Mouse (Mus musculus) kidney, adult 2 months (tissue): ENCODE data around the gene Clk4. TPM values are rescaled to one million over a fixed set of nuclear protein-coding genes. Genes with fewer than 3 reads are reported as not detected.

Experiments
- DNase-seq: peaks from one replicate; pipeline ENCODE4 v3.0.0; 2021
- H3K27ac ChIP-seq: fragments of 200-500 bp; 2 replicates; pipeline ENCODE4 v1.5.1; 2012; ENCODE audit warnings: low read depth, low read length, control low read depth, inconsistent platforms; ENCODE audit not compliant: insufficient read depth
- H3K27me3 ChIP-seq: fragments of 200-500 bp; replicated peaks from 2 replicates; pipeline ENCODE4 v1.6.1; 2012; ENCODE audit warnings: mild to moderate bottlenecking, moderate library complexity, low read length, inconsistent platforms; ENCODE audit not compliant: control insufficient read depth, insufficient read depth
- H3K36me3 ChIP-seq: fragments of 200-500 bp; 2 replicates; pipeline ENCODE4 v1.6.1; 2012; ENCODE audit warnings: mild to moderate bottlenecking, moderate library complexity, low read length, inconsistent platforms; ENCODE audit not compliant: control insufficient read depth, insufficient read depth
- H3K4me1 ChIP-seq: fragments of 200-500 bp; 2 replicates; pipeline ENCODE4 v1.6.1; 2011; ENCODE audit warnings: low read length; ENCODE audit not compliant: control insufficient read depth, insufficient read depth
- H3K4me3 ChIP-seq: fragments of 200-500 bp; 2 replicates; pipeline ENCODE4 v1.5.1; 2011; ENCODE audit warnings: mild to moderate bottlenecking, low read depth, low read length, control low read depth; ENCODE audit not compliant: insufficient read depth
- CTCF ChIP-seq: fragments of 200-500 bp; conservative IDR thresholded peaks from 2 replicates; pipeline ENCODE4 v1.5.1; 2011; ENCODE audit warnings: low read depth, mild to moderate bottlenecking, control low read depth, low read length, moderate library complexity, mixed read lengths; ENCODE audit not compliant: insufficient read depth, insufficient read length
- POLR2A ChIP-seq: fragments of 200-500 bp; IDR thresholded peaks from one replicate; pipeline ENCODE4 v1.6.1; 2011; ENCODE audit warnings: low read depth, low read length, control low read depth
- WGBS: fragments of 180-500 bp; shearing (Covaris S2); methylation state at CpG from one replicate; pipeline ENCODE4 v1.1.7; 2018; 5-methylcytosine and 5-hydroxymethylcytosine counted together
- polyA plus RNA-seq: library from polyadenylated mRNA; depleted of rRNA; stranded (reverse); fragments of >200 nt; gene quantifications from 2 replicates; pipeline ENCODE4 v1.2.3, GENCODE M21; 2012; rRNA removed

Gene Clk4
- 27.0 and 27.4 TPM in 2 replicates for polyA plus RNA-seq

GRCm38 (mm10) chr11:51261680-51262219, at the start of gene Clk4:
TSS of gene Clk4 (plus strand) at chr11:51261730.
- TF ChIP-seq CTCF (no peak), POLR2A (no peak)
- Histone ChIP-seq H3K4me1 (peaks cover 3% of the 10 kb centered on the region), H3K27ac (peak within 1 kb of the TSS; percentile 29), H3K4me3 (peak within 1 kb of the TSS; percentile 48), H3K27me3 (no peaks in the 10 kb centered on the region), H3K36me3 (no peaks in the 10 kb centered on the region; the same call in 1 of the 2 replicates)
- DNase-seq: no peak
- WGBS: 85% methylated on average over 3 of the region's 3 CpGs

- 88% methylated on average over 7 of the region's 7 CpGs for WGBS
- Histone ChIP-seq H3K4me1 (no peaks in the 10 kb centered on the region), H3K36me3 (no peaks in the 10 kb centered on the region), H3K4me3 (no peak overlapping the region), H3K27ac (no peak overlapping the region), H3K27me3 (no peaks in the 10 kb centered on the region)
- no peak for DNase-seq
- no peak for TF ChIP-seq POLR2A
- no peak for TF ChIP-seq CTCF
Measured at GRCm38 (mm10) chr11:51214021-51214420, 47.5 kb upstream of the Clk4 start.

GRCm38 (mm10) chr11:51219396-51219980, 42.0 kb upstream of the Clk4 start:
- H3K4me1 ChIP-seq: no peaks in the 10 kb centered on the region
- H3K27ac ChIP-seq: no peak overlapping the region
- WGBS: 86% methylated on average over 12 of the region's 12 CpGs
- no peak for TF ChIP-seq CTCF
- no peak for TF ChIP-seq POLR2A
- no peaks in the 10 kb centered on the region for H3K36me3 ChIP-seq
- H3K4me3 ChIP-seq: no peak overlapping the region
- no peaks in the 10 kb centered on the region for H3K27me3 ChIP-seq
- no peak for DNase-seq

GRCm38 (mm10) chr11:51220308-51220707, 41.2 kb upstream of the Clk4 start, which contains the start of gene Gm12569:
TSS of gene Gm12569 (plus strand) at chr11:51220473.
- Histone ChIP-seq H3K27me3 (no peaks in the 10 kb centered on the region), H3K4me1 (no peaks in the 10 kb centered on the region), H3K27ac (no peak within 1 kb of the TSS), H3K4me3 (no peak within 1 kb of the TSS), H3K36me3 (no peaks in the 10 kb centered on the region)
- TF ChIP-seq POLR2A (no peak), CTCF (no peak)
- 96% methylated on average over 11 of the region's 11 CpGs for WGBS
- no peak for DNase-seq

- no peak for TF ChIP-seq POLR2A
- no peak for TF ChIP-seq CTCF
Measured at GRCm38 (mm10) chr11:51227104-51227503, 34.4 kb upstream of the Clk4 start.

GRCm38 (mm10) chr11:51234626-51235025, 26.9 kb upstream of the Clk4 start:
- 86% methylated on average over 9 of the region's 9 CpGs for WGBS
- Histone ChIP-seq H3K27me3 (no peaks in the 10 kb centered on the region), H3K4me3 (no peak overlapping the region), H3K27ac (no peak overlapping the region), H3K4me1 (no peaks in the 10 kb centered on the region), H3K36me3 (no peaks in the 10 kb centered on the region)
- TF ChIP-seq POLR2A: no peak
- no peak for DNase-seq

More at GRCm38 (mm10) chr11:51227104-51227503, 34.4 kb upstream of the Clk4 start:
- Histone ChIP-seq H3K27me3 (no peaks in the 10 kb centered on the region), H3K4me3 (no peak overlapping the region), H3K4me1 (no peaks in the 10 kb centered on the region), H3K36me3 (no peaks in the 10 kb centered on the region), H3K27ac (no peak overlapping the region)
- no peak for DNase-seq
- WGBS: 74% methylated on average over 4 of the region's 4 CpGs

- no peak overlapping the region for H3K27ac ChIP-seq
- WGBS: 90% methylated on average over 2 of the region's 2 CpGs
- no peak for TF ChIP-seq POLR2A
- TF ChIP-seq CTCF: no peak
- DNase-seq: no peak
- H3K4me1 ChIP-seq: no peaks in the 10 kb centered on the region
- no peaks in the 10 kb centered on the region for H3K36me3 ChIP-seq
- H3K4me3 ChIP-seq: no peak overlapping the region
- H3K27me3 ChIP-seq: no peaks in the 10 kb centered on the region
Measured at GRCm38 (mm10) chr11:51242897-51243296, 18.6 kb upstream of the Clk4 start.
